Mouse (Mus musculus) spleen, adult 2 months (tissue): ENCODE measurements around the gene Gm4763.

Experiments
- CTCF ChIP-seq: fragments of 200-500 bp; IDR thresholded peaks from 2 replicates; pipeline ENCODE4 v1.5.1; 2011; ENCODE audit warnings: mild to moderate bottlenecking, inconsistent platforms; ENCODE audit not compliant: insufficient read depth, insufficient read length, insufficient replicate concordance; ENCODE audit errors: extremely low read depth
- POLR2A ChIP-seq: fragments of 200-500 bp; IDR thresholded peaks from 2 replicates; pipeline ENCODE4 v1.6.1; 2011; ENCODE audit warnings: low read depth, low read length, inconsistent platforms

GRCm38 (mm10) chr7:24750695-24751094 lies 24.0 kb upstream of the Gm4763 start:
- TF ChIP-seq CTCF, result no peak
- no peak for TF ChIP-seq POLR2A
